18 mouse cellular contexts compared by ENCODE assay signal in the genomic region with DNA sequence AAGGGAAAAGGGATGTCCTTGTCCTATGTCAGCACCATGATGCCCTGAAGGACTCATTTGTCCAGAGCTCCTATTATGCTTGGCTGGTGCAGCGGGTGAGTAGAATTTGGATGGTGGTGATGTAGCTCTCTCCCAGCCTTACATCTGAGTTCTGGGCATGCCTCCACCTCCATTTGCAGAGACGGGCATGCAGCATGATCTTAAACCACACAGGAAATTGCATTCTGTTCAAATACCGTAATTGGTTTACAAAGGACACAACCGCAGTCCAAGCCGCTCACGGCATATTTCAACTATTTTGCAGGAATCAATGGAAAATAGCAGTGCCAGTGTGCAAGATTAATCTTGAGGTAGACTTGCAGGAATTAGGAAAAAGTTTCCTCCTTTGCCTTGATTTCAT.
"Had no signal": no experiment of that assay in that cellular context is flagged by ENCODE, and none has a peak within 500 bp of the region (broad histone marks: within the 10 kb centered on the region; RNA-seq: fewer than 3 reads in every experiment).

No protein-coding gene starts in this region.

- ATAC-seq: hindbrain, embryonic 16.5 days; inflammation-experienced regulatory T-cells, adult 6 months; intestine, embryonic 15.5 days; intestine, postnatal 0 days had no signal

- DNase-seq: gastrocnemius, postnatal 14 days; gastrocnemius, postnatal 36 days; heart, adult 2 months; heart, postnatal 14 days; heart, postnatal 36 days; kidney, adult 18-20 months; kidney, adult 8-10 months; kidney, postnatal 10 days; kidney, postnatal 25 days; kidney, postnatal 4 days; layer of hippocampus, adult 9-11 months; layer of hippocampus, postnatal 36 days; liver; liver, embryonic 13.5 days had no signal
